Mouse (Mus musculus): ENCODE data around the gene Twnk. TPM values are rescaled to one million over a fixed set of nuclear protein-coding genes. Genes with fewer than 3 reads are reported as not detected.
A peak's percentile ranks its signal among the peaks of the same experiment; 100 is the strongest.

The Twnk gene
- 14.8 and 15.0 TPM in 2 replicates for polyA plus RNA-seq (2012; rRNA removed)

GRCm38 (mm10) chr19:45005444-45005843 is at the start of gene Twnk:
Gene Twnk (plus strand): TSS chr19:45005663.
- peak within 1 kb of the TSS; percentile 98 for H3K4me3 ChIP-seq (ENCODE audit: insufficient read depth, low read depth, low read length)
- no peaks in the 10 kb centered on the region for H3K36me3 ChIP-seq (ENCODE audit: control insufficient read depth, insufficient read depth, low read length)
- H3K4me1 ChIP-seq (ENCODE audit: control insufficient read depth, insufficient read depth, low read length), result peaks cover 19% of the 10 kb centered on the region
- no peaks in the 10 kb centered on the region for H3K27me3 ChIP-seq (replicated peaks; ENCODE audit: control insufficient read depth, insufficient read depth, low read length)
- H3K27ac ChIP-seq (ENCODE audit: insufficient read depth, low read depth, low read length), result peak within 1 kb of the TSS; percentile 92
- DNase-seq, result peak; percentile 82
- TF ChIP-seq CTCF (conservative IDR thresholded peaks at IDR 0.05; ENCODE audit: insufficient read depth, insufficient read length, low read depth, low read length) (no peak), POLR2A (IDR thresholded peaks at IDR 0.05; ENCODE audit: low read depth, low read length) (no peak)
- 8% methylated on average over 16 of the region's 16 CpGs for WGBS

GRCm38 (mm10) chr19:44959633-44960032 is 45.8 kb upstream of the Twnk start:
- Histone ChIP-seq H3K27ac (ENCODE audit: insufficient read depth, low read depth, low read length) (no peak overlapping the region), H3K27me3 (replicated peaks; ENCODE audit: control insufficient read depth, insufficient read depth, low read length) (no peaks in the 10 kb centered on the region), H3K36me3 (ENCODE audit: control insufficient read depth, insufficient read depth, low read length) (peaks cover 10% of the 10 kb centered on the region), H3K4me3 (ENCODE audit: insufficient read depth, low read depth, low read length) (no peak overlapping the region), H3K4me1 (ENCODE audit: control insufficient read depth, insufficient read depth, low read length) (no peaks in the 10 kb centered on the region)
- WGBS, result 98% methylated on average over 2 of the region's 2 CpGs
- TF ChIP-seq POLR2A (IDR thresholded peaks at IDR 0.05; ENCODE audit: low read depth, low read length), result no peak
- TF ChIP-seq CTCF (conservative IDR thresholded peaks at IDR 0.05; ENCODE audit: insufficient read depth, insufficient read length, low read depth, low read length), result no peak
- DNase-seq, result no peak

GRCm38 (mm10) chr19:44965978-44966377 is 39.5 kb upstream of the Twnk start:
- TF ChIP-seq CTCF (conservative IDR thresholded peaks at IDR 0.05; ENCODE audit: insufficient read depth, insufficient read length, low read depth, low read length) (no peak), POLR2A (IDR thresholded peaks at IDR 0.05; ENCODE audit: low read depth, low read length) (no peak)
- WGBS, result 98% methylated on average over 1 of the region's 1 CpGs
- Histone ChIP-seq H3K4me1 (ENCODE audit: control insufficient read depth, insufficient read depth, low read length) (no peaks in the 10 kb centered on the region), H3K36me3 (ENCODE audit: control insufficient read depth, insufficient read depth, low read length) (peaks cover 10% of the 10 kb centered on the region), H3K4me3 (ENCODE audit: insufficient read depth, low read depth, low read length) (no peak overlapping the region), H3K27me3 (replicated peaks; ENCODE audit: control insufficient read depth, insufficient read depth, low read length) (no peaks in the 10 kb centered on the region), H3K27ac (ENCODE audit: insufficient read depth, low read depth, low read length) (no peak overlapping the region)
- no peak for DNase-seq

GRCm38 (mm10) chr19:44968329-44968728 is 37.1 kb upstream of the Twnk start:
- Histone ChIP-seq H3K27ac (ENCODE audit: insufficient read depth, low read depth, low read length) (no peak overlapping the region), H3K4me3 (ENCODE audit: insufficient read depth, low read depth, low read length) (no peak overlapping the region), H3K36me3 (ENCODE audit: control insufficient read depth, insufficient read depth, low read length) (peaks cover 11% of the 10 kb centered on the region), H3K4me1 (ENCODE audit: control insufficient read depth, insufficient read depth, low read length) (no peaks in the 10 kb centered on the region), H3K27me3 (replicated peaks; ENCODE audit: control insufficient read depth, insufficient read depth, low read length) (no peaks in the 10 kb centered on the region)
- TF ChIP-seq POLR2A (IDR thresholded peaks at IDR 0.05; ENCODE audit: low read depth, low read length), result no peak
- DNase-seq, result no peak
- WGBS, result 90% methylated on average over 3 of the region's 3 CpGs

GRCm38 (mm10) chr19:44976636-44977035 is 28.8 kb upstream of the Twnk start:
- DNase-seq, result no peak
- TF ChIP-seq POLR2A (IDR thresholded peaks at IDR 0.05; ENCODE audit: low read depth, low read length), result no peak
- no peak overlapping the region for H3K27ac ChIP-seq (ENCODE audit: insufficient read depth, low read depth, low read length)
- H3K36me3 ChIP-seq (ENCODE audit: control insufficient read depth, insufficient read depth, low read length), result peaks cover 18% of the 10 kb centered on the region
- 82% methylated on average over 6 of the region's 6 CpGs for WGBS
- no peak overlapping the region for H3K4me3 ChIP-seq (ENCODE audit: insufficient read depth, low read depth, low read length)
- no peaks in the 10 kb centered on the region for H3K4me1 ChIP-seq (ENCODE audit: control insufficient read depth, insufficient read depth, low read length)
- H3K27me3 ChIP-seq (replicated peaks; ENCODE audit: control insufficient read depth, insufficient read depth, low read length), result no peaks in the 10 kb centered on the region

- Histone ChIP-seq H3K36me3 (ENCODE audit: control insufficient read depth, insufficient read depth, low read length) (peaks cover 18% of the 10 kb centered on the region), H3K4me1 (ENCODE audit: control insufficient read depth, insufficient read depth, low read length) (no peaks in the 10 kb centered on the region), H3K27me3 (replicated peaks; ENCODE audit: control insufficient read depth, insufficient read depth, low read length) (no peaks in the 10 kb centered on the region), H3K27ac (ENCODE audit: insufficient read depth, low read depth, low read length) (no peak overlapping the region), H3K4me3 (ENCODE audit: insufficient read depth, low read depth, low read length) (no peak overlapping the region)
- no peak for DNase-seq
- 86% methylated on average over 6 of the region's 6 CpGs for WGBS
- TF ChIP-seq POLR2A (IDR thresholded peaks at IDR 0.05; ENCODE audit: low read depth, low read length) (no peak), CTCF (conservative IDR thresholded peaks at IDR 0.05; ENCODE audit: insufficient read depth, insufficient read length, low read depth, low read length) (no peak)
These were observed 28.3 kb upstream of the Twnk start for GRCm38 (mm10) chr19:44977148-44977547.

GRCm38 (mm10) chr19:44980787-44981186 is 24.7 kb upstream of the Twnk start:
- no peaks in the 10 kb centered on the region for H3K27me3 ChIP-seq (replicated peaks; ENCODE audit: control insufficient read depth, insufficient read depth, low read length)
- H3K36me3 ChIP-seq (ENCODE audit: control insufficient read depth, insufficient read depth, low read length), result peaks cover 8% of the 10 kb centered on the region
- WGBS, result 60% methylated on average over 2 of the region's 2 CpGs
- H3K4me3 ChIP-seq (ENCODE audit: insufficient read depth, low read depth, low read length), result no peak overlapping the region
- no peak for DNase-seq
- no peak overlapping the region for H3K27ac ChIP-seq (ENCODE audit: insufficient read depth, low read depth, low read length)
- peaks cover 6% of the 10 kb centered on the region for H3K4me1 ChIP-seq (ENCODE audit: control insufficient read depth, insufficient read depth, low read length)
- TF ChIP-seq CTCF (conservative IDR thresholded peaks at IDR 0.05; ENCODE audit: insufficient read depth, insufficient read length, low read depth, low read length) (no peak), POLR2A (IDR thresholded peaks at IDR 0.05; ENCODE audit: low read depth, low read length) (no peak)
